ENCODE assay signal across 8 mouse cellular contexts in genomic region chr4:126109613-126110373, GRCm38 (mm10). TPM values are rescaled to one million over a fixed set of nuclear protein-coding genes. Genes with fewer than 3 reads are reported as not detected.
DNase-seq lines count a peak whose midpoint lies in the region; ATAC-seq and TF ChIP-seq lines count a peak whose summit lies in the region.
"Had no signal": no experiment of that assay in that cellular context is flagged by ENCODE, and none has a peak within 500 bp of the region (broad histone marks: within the 10 kb centered on the region; RNA-seq: fewer than 3 reads in every experiment).

No protein-coding gene starts in this region.

- H3K9ac ChIP-seq in lung, embryonic 14.5 days = 0 out of 2 replicates have a peak overlapping the region, but pooled peaks have one; percentile 18
- H3K9ac ChIP-seq in hindbrain, embryonic 15.5 days = 0 out of 2 replicates have a peak overlapping the region, but pooled peaks have one; percentile 15
- 0 out of 2 replicates have a peak overlapping the region, but pooled peaks have one; percentile 40 for H3K9ac ChIP-seq in midbrain, embryonic 14.5 days (replicated peaks; ENCODE audit: low read length)

- H3K27ac ChIP-seq in lung, embryonic 14.5 days (ENCODE audit: low read depth) = peak overlapping the region; percentile 95
- peak overlapping the region; percentile 70 for H3K27ac ChIP-seq in hindbrain, embryonic 15.5 days (replicated peaks)
- H3K27ac ChIP-seq in midbrain, embryonic 14.5 days (replicated peaks; ENCODE audit: low read depth, low read length) = peak overlapping the region; percentile 77

- no peak for TF ChIP-seq CTCF in lung, embryonic 14.5 days (IDR thresholded peaks at IDR 0.05; ENCODE audit: low read depth)

- peak; percentile 72 for DNase-seq in lung, embryonic 14.5 days
- no peak for DNase-seq in lung, postnatal 4 days
- DNase-seq in adrenal gland, postnatal 36 days = peak; percentile 59 to 60
- DNase-seq in midbrain, embryonic 14.5 days = no peak
- no peak for DNase-seq in spleen, postnatal 10 days (ENCODE audit: low spot score in 2 of 2)
- no peak for DNase-seq in ovary, postnatal 14 days (ENCODE audit: low spot score)

- WGBS in lung, embryonic 14.5 days = 53% methylated on average over 10 of the region's 10 CpGs
- 77% methylated on average over 10 of the region's 10 CpGs for WGBS in hindbrain, embryonic 15.5 days
- WGBS in midbrain, embryonic 14.5 days = 81% methylated on average over 10 of the region's 10 CpGs

- H3K27me3 ChIP-seq in lung, embryonic 14.5 days (ENCODE audit: insufficient read depth, low read length) = no peaks in the 10 kb centered on the region
- H3K27me3 ChIP-seq in hindbrain, embryonic 15.5 days = no peaks in the 10 kb centered on the region
- no peaks in the 10 kb centered on the region for H3K27me3 ChIP-seq in midbrain, embryonic 14.5 days (ENCODE audit: control insufficient read depth, insufficient read depth, low read length)

- ATAC-seq in lung, embryonic 14.5 days (ENCODE audit: insufficient read depth) = no peak
- ATAC-seq in hindbrain, embryonic 15.5 days (ENCODE audit: low FRiP score, low read depth) = no peak
- ATAC-seq in midbrain, embryonic 14.5 days (ENCODE audit: low FRiP score, low TSS enrichment) = no peak

- no peaks in the 10 kb centered on the region for H3K36me3 ChIP-seq in lung, embryonic 14.5 days (ENCODE audit: insufficient read depth)
- H3K36me3 ChIP-seq in hindbrain, embryonic 15.5 days = no peaks in the 10 kb centered on the region
- no peaks in the 10 kb centered on the region for H3K36me3 ChIP-seq in midbrain, embryonic 14.5 days (ENCODE audit: control insufficient read depth, insufficient read depth, low read length)

- H3K4me2 ChIP-seq in lung, embryonic 14.5 days = peak overlapping the region; percentile 48
- 0 out of 2 replicates have a peak overlapping the region, but pooled peaks have one; percentile 14 for H3K4me2 ChIP-seq in hindbrain, embryonic 15.5 days
- H3K4me2 ChIP-seq in midbrain, embryonic 14.5 days (ENCODE audit: low read length) = peak overlapping the region; percentile 8; the same call in 1 of the 2 replicates

- no peak overlapping the region for H3K4me3 ChIP-seq in lung, embryonic 14.5 days (ENCODE audit: low read depth, low read length)
- no peak overlapping the region for H3K4me3 ChIP-seq in hindbrain, embryonic 15.5 days
- no peak overlapping the region for H3K4me3 ChIP-seq in midbrain, embryonic 14.5 days (replicated peaks; ENCODE audit: low read depth, low read length)
- H3K4me3 ChIP-seq: erythroblast, embryonic 14.5 days had no signal

- H3K4me1 ChIP-seq in lung, embryonic 14.5 days (ENCODE audit: insufficient read depth) = peaks cover 27% of the 10 kb centered on the region
- H3K4me1 ChIP-seq in hindbrain, embryonic 15.5 days (replicated peaks) = peaks cover 78% of the 10 kb centered on the region
- H3K4me1 ChIP-seq in midbrain, embryonic 14.5 days (ENCODE audit: control insufficient read depth, insufficient read depth, low read length) = peaks cover 56% of the 10 kb centered on the region

- no peaks in the 10 kb centered on the region for H3K9me3 ChIP-seq in lung, embryonic 14.5 days (ENCODE audit: low read depth, low read length)
- no peaks in the 10 kb centered on the region for H3K9me3 ChIP-seq in hindbrain, embryonic 15.5 days
- H3K9me3 ChIP-seq in midbrain, embryonic 14.5 days (ENCODE audit: control insufficient read depth, low read length) = no peaks in the 10 kb centered on the region

RNA-seq across cellular contexts. Expression of gene Stk40, which starts 6.0 kb away (rescaled TPM):
- 30.7 and 38.0 TPM in 2 replicates for polyA plus RNA-seq in lung, embryonic 14.5 days (2014; fragmentation: Nextera tagmentation; extraction: Ambion mirVana)
- 10 to 100 TPM; 52.4 to 63.1 TPM for total RNA-seq in adrenal gland, postnatal 36 days (2021)
- 29.6 and 33.9 TPM in 2 replicates for polyA plus RNA-seq in hindbrain, embryonic 15.5 days (2015; fragmentation: Nextera tagmentation; extraction: Ambion mirVana)
- polyA plus RNA-seq in midbrain, embryonic 14.5 days (2014; fragmentation: Nextera tagmentation; extraction: Ambion mirVana) = 21.1 and 29.4 TPM in 2 replicates

RNA-seq across cellular contexts. Expression of gene Lsm10, which starts 13.4 kb away (rescaled TPM):
- 50.2 and 50.6 TPM in 2 replicates for polyA plus RNA-seq in lung, embryonic 14.5 days (2014; fragmentation: Nextera tagmentation; extraction: Ambion mirVana)
- total RNA-seq in adrenal gland, postnatal 36 days (2021) = 10 to 100 TPM; 21.8 to 40.1 TPM
- 45.8 and 50.3 TPM in 2 replicates for polyA plus RNA-seq in hindbrain, embryonic 15.5 days (2015; fragmentation: Nextera tagmentation; extraction: Ambion mirVana)
- 47.8 and 51.2 TPM in 2 replicates for polyA plus RNA-seq in midbrain, embryonic 14.5 days (2014; fragmentation: Nextera tagmentation; extraction: Ambion mirVana)

RNA-seq across cellular contexts. Expression of gene Eva1b, which starts 37.8 kb away (rescaled TPM):
- polyA plus RNA-seq in lung, embryonic 14.5 days (2014; fragmentation: Nextera tagmentation; extraction: Ambion mirVana) = 92.6 and 97.8 TPM in 2 replicates
- 10 to 100 TPM; 24.1 to 29.0 TPM for total RNA-seq in adrenal gland, postnatal 36 days (2021)
- 14.5 and 15.1 TPM in 2 replicates for polyA plus RNA-seq in hindbrain, embryonic 15.5 days (2015; fragmentation: Nextera tagmentation; extraction: Ambion mirVana)
- polyA plus RNA-seq in midbrain, embryonic 14.5 days (2014; fragmentation: Nextera tagmentation; extraction: Ambion mirVana) = 7.8 and 12.3 TPM in 2 replicates

RNA-seq across cellular contexts. Expression of gene Oscp1, which starts 51.4 kb away (rescaled TPM):
- 18.1 TPM in 2 replicates for polyA plus RNA-seq in lung, embryonic 14.5 days (2014; fragmentation: Nextera tagmentation; extraction: Ambion mirVana)
- 10 to 100 TPM in 1 of 2 experiments, 1 to 10 TPM in 1; 9.7 to 15.2 TPM for total RNA-seq in adrenal gland, postnatal 36 days (2021)
- polyA plus RNA-seq in hindbrain, embryonic 15.5 days (2015; fragmentation: Nextera tagmentation; extraction: Ambion mirVana) = 38.5 and 42.1 TPM in 2 replicates
- polyA plus RNA-seq in midbrain, embryonic 14.5 days (2014; fragmentation: Nextera tagmentation; extraction: Ambion mirVana) = 34.0 and 42.7 TPM in 2 replicates
- polyA plus RNA-seq: erythroblast, embryonic 14.5 days had no signal

RNA-seq across cellular contexts. Expression of gene Sh3d21, which starts 53.5 kb away (rescaled TPM):
- polyA plus RNA-seq in lung, embryonic 14.5 days (2014; fragmentation: Nextera tagmentation; extraction: Ambion mirVana) = 5.7 and 7.0 TPM in 2 replicates
- total RNA-seq in adrenal gland, postnatal 36 days (2021) = 1 to 10 TPM; 2.9 to 3.8 TPM
- polyA plus RNA-seq in hindbrain, embryonic 15.5 days (2015; fragmentation: Nextera tagmentation; extraction: Ambion mirVana) = 1.4 and 2.0 TPM in 2 replicates
- polyA plus RNA-seq in midbrain, embryonic 14.5 days (2014; fragmentation: Nextera tagmentation; extraction: Ambion mirVana) = 0.89 and 1.1 TPM in 2 replicates

Comparison
In these comparisons a context has a peak if more than half of its experiments do, and no peak if none do; other contexts are left out.
1. DNase-seq: peak in lung, embryonic 14.5 days (single experiment) and adrenal gland, postnatal 36 days (2 of 2); none in lung, postnatal 4 days (0 of 2), midbrain, embryonic 14.5 days (single experiment), spleen, postnatal 10 days (0 of 2) and ovary, postnatal 14 days (single experiment).
2. Peak in every context shown above with its lines, with median percentiles within 50 percentile points of each other: H3K27ac ChIP-seq, H3K4me2 ChIP-seq and H3K9ac ChIP-seq.